Mouse (Mus musculus): ENCODE data around the gene Casc3. TPM values are rescaled to one million over a fixed set of nuclear protein-coding genes. Genes with fewer than 3 reads are reported as not detected.
"Not testable (repeated sequence)": the region's sequence is repeated elsewhere in the genome, so short reads cannot be mapped to it uniquely, and the experiment has no call there.

Gene Casc3
- total RNA-seq, 4 experiments from 2014 or later: 34.3 to 47.2 (median 41.6) TPM

- no peak for DNase-seq
Observed at GRCm38 (mm10) chr11:98790631-98791205, 14.0 kb upstream of the Casc3 start.

DNA sequence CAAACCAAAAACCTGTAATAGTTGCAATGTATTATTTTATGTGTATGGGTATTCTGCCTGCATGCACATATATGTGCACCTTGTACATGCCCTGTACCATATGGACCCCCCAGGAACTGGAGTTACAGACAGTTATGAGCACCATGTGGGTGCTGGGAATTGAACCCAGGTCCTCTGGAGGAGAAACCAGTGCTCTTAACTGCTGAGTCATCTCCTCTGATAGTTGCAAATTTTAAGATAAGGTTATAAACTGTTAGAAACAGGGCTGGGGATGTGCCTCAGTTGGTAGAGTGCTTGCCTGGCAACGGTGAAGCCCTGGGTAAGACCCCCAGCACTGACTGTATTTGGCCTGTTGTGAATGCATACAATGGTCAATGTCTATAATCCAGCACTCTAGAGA, 13.3 kb upstream of the Casc3 start:
- DNase-seq: no peak

- DNase-seq: no peak
Observed at GRCm38 (mm10) chr11:98792081-98792480, 12.6 kb upstream of the Casc3 start.

- DNase-seq: peak; percentile 76
Observed at GRCm38 (mm10) chr11:98794469-98795014, 10.2 kb upstream of the Casc3 start.

DNA sequence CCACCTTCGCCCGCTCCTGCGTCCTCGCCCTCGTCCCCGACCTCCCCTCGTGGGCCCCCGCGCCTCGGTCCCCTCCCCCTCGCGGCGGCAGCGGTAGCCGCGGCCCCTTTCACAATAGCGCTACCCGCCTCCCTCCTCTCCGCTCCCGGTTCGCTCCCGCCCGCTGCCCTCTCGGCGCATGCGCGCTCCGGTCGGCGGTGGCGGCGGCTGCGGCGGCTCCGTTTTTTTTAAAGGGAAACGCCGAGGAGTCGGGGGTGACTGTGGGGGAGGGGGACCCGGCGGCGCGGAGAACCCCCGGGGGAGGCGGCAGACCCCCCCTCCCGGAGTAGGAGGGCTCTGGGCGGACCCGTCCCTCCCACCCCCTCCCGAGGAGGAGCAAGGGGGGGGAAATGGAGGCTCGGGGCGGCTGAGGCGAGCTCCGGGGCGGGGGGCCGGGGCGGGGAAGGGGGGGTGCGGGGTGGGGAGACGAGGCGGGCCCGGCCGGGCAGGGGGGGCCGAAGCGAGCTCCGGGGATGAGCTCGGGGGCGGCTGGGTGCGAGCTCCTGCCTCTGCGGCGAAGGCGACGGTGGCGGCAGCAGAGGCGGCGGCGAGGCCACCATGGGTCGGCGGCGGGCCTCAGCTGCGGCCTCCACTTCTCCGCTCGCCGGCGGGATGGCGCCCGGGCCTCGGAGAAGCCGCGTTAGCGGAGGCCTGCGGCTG, 9.5 kb upstream of the Casc3 start, which contains the start of gene Msl1:
Gene Msl1, plus strand, starts transcription at position 502 of the 699 bp plus-strand sequence.
- peak; percentile 86 for DNase-seq

DNA sequence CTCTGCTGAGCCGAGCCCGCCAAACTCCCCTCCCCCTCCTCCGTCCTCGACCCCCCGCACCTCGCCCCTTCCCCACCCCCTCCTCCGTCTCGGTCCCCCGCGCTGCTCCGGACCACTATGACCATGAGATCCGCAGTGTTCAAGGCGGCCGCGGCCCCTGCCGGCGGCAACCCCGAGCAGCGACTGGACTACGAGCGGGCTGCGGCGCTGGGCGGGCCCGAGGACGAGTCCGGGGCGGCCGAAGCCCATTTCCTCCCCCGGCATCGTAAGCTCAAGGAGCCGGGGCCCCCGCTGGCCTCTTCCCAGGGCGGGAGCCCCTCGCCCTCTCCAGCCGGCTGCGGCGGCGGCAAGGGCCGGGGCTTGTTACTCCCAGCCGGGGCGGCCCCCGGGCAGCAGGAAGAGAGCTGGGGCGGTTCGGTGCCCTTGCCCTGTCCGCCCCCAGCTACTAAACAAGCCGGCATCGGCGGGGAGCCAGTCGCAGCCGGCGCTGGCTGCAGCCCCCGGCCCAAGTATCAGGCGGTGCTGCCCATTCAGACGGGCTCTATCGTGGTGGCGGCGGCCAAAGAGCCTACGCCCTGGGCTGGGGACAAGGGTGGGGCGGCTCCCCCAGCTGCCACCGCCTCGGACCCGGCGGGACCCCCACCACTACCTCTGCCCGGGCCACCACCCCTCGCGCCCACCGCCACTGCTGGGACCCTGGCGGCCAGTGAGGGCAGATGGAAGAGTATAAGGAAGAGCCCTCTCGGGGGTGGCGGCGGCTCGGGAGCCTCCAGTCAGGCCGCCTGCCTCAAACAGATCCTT, 8.8 kb upstream of the Casc3 start:
- DNase-seq: peak; percentile 35

GRCm38 (mm10) chr11:98796515-98797216, 8.0 kb upstream of the Casc3 start:
- peak; percentile 43 for DNase-seq

DNA sequence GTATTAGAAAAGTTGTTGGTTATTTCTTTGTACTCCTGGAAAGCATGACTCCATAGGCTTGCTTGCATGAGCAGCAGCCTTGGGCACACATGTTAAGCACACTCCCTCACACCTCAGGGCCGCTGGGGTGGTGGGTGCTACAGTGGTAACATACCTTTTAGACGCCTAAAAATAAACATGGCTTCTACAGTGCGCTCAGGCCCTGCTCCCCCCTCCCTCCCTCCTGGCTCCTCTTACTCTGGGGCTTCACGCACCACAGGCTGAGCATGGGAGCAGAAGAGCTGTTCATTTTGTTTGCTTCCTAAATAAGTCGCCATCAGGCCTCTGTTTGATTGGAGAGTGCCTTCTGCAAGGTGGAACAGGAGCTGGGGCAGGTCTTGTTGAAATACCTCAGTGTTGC, 7.4 kb upstream of the Casc3 start:
- no peak for DNase-seq

- no peak for DNase-seq
Observed at GRCm38 (mm10) chr11:98797909-98798308, 6.8 kb upstream of the Casc3 start.

DNA sequence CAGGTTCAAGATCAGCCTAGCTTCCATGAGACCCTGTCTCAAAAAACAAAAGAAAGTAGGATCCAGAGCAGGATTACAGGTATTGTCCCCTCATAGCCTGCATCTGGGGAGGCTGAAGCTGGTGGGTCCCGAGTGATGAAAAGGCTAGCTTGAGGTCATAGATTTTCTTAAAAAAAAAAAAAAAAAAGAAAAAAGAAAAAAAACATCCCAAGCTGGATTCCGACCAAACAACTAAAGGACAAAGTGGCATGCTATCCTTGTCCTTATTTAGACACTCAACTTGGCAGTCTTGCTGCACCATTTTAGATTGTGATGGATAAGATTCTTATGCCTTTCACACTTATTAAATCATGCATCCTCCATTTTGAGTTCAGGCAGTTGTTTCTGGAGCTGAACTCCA, 3.7 kb downstream of the Casc3 start:
- DNase-seq: no peak

GRCm38 (mm10) chr11:98809457-98810290, 5.0 kb downstream of the Casc3 start:
- DNase-seq: peak; percentile 98

- no peak for DNase-seq
Observed at GRCm38 (mm10) chr11:98810686-98811085, 6.0 kb downstream of the Casc3 start.

DNA sequence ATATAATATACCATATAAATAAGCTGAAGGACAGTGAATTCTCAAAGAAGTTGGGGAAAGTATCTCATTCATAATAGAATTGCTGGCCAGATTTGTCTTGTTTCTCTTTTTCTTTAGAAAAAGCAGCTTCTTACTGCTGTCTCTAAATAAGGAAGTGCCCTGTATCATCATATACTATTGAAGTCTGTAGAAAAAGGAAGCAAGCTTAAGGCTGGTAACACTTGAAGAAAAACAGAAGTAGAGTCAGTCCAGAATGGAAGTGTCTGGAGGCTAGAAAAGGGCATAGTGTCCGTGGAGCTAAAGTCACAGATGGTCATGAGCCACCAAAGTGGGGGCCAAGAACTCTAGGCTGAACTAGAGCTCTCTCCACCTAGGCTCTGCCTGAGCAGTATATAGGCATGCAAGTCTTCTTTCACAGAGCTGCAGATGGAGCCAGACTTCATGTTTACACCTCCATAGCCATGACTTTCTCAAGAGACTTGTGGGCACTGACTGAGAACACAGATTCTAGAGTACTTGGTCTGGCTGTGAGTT, 12.1 kb downstream of the Casc3 start:
- no peak for DNase-seq

DNA sequence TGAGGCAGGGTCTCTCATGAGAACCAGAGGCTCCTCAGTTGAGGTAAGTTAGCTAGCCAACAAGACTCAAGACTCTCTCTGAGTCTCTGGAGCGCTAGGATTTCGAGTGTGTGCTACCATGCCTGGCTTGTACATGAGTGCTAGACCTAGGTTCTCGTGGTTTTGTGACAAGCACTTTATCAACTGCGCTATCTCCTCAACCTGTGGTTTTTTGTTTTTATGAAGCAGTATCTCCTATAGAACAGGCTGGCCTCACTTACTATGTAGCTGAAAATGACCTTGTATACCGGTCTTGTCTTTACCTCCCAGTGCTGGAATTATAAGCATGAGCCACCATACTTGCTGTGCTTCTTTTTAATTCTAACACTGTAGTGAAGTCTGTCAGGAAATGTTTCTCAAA, 16.3 kb downstream of the Casc3 start:
- DNase-seq: no peak

DNA sequence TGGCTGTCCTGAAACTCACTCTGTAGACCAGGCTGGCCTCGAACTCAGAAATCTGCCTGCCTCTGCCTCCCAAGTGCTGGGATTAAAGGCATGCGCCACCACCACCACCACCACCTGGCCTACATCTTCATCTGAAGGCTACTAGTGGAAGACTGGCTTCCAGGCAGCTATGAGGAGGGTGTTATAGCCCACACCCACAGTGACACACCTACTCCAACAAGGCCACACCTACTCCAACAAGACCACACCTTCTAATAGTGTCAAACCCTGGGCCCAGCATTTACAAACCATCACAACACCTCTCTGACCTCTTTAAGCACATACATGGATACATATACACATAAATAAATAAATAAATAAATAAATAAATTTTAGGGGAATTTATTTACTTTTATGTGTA, 21.4 kb downstream of the Casc3 start:
- not testable (repeated sequence) for DNase-seq

- DNase-seq: no peak
Observed at GRCm38 (mm10) chr11:98827877-98828276, 23.2 kb downstream of the Casc3 start.

GRCm38 (mm10) chr11:98829091-98829775, 24.5 kb downstream of the Casc3 start:
- DNase-seq: no peak

GRCm38 (mm10) chr11:98829875-98830274, 25.2 kb downstream of the Casc3 start:
- no peak for DNase-seq

DNA sequence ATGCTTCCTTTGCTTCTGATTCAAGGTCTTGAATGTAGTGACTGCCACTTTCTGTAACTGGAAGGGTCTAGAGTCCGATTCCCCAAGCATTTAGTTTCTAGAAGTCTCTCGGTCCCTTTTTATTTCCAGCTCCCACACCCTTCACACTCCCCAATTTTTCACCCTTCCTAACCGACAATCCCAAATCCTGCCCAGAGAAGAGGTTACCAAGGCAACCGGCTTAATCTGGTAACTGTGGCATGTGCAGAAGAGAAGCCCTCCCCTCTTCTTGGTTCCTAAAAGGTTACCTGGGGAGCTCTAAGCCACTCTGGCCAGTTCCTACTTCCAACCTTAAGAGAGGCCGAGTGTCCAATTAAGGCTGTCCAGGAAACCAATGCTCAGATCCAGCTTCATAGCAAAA, 30.6 kb downstream of the Casc3 start:
- no peak for DNase-seq

DNA sequence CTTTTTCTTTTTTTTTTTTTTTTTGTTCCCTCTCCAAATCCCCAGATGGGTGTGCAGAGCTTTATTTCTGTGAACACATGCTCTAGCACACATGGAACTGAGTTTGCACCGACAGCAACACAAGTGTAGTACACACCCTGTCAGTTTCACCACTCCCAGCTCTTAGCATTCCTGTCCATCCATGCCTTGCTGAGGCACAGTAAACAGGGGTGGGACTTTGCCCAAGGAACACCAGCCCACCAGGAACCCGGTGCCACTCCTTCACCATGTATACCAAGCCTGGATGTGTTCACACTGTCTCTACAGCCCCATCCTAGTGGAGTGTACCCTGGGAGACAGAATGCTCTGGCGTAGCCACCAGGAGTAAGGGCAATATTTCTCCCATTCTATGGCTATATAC, 31.0 kb downstream of the Casc3 start:
- no peak for DNase-seq

DNA sequence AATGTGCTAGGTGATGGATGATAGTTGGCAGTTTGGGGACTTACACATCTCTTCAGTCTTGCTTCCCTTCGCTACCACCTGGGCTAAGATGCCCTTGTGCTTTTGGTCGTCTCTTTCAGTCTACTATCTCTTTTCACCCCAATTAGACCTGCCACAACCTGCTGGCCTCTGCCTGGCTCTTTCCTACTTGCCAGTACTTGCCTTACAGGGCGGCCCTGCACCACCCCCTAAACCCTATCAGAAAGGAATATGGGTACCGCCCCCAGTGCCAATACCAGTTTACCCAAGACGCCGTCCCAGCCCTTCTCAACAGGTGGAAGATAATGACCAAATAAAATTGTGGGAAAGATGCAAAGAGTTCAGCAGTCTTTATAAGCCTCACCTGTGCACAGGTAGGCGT, 31.4 kb downstream of the Casc3 start:
- DNase-seq: no peak
